Mouse (Mus musculus): ENCODE measurements at regions not wholly inside any gene's neighbourhood (a gene's known extent, or its start where the extent isn't known, plus 50 kb on each side); places are given as distances from the start of the nearest gene placed in this dataset.

DNA sequence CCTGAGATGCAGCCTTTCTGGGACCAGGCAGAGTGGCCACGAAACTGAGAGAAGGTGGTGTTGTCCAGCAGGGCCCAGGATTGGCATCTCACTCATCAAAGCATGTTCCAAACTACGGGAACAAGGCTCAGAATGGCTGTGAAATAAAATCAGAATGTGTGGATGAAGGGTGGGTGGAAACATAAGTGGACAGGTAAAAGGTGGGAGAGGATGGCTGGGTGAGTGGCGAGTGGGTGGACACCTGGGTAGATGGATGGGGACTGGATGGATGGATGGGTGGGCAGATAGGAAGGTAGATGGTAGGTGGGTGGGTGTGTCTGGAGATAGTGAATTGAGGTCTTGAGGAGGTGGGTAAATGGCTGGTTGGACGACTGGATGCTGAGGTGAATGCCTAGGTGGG lies 93.6 kb downstream of the Cstad start:
- Histone ChIP-seq H3K36me3 (ENCODE audit: control insufficient read depth, insufficient read depth, low read length) (no peaks in the 10 kb centered on the region), H3K9ac (ENCODE audit: low read depth, low read length) (no peak overlapping the region), H3K27ac (ENCODE audit: low read depth, low read length) (no peak overlapping the region), H3K4me3 (ENCODE audit: low read depth, low read length) (no peak overlapping the region), H3K4me2 (replicated peaks; ENCODE audit: low read depth, low read length) (no peak overlapping the region), H3K27me3 (ENCODE audit: control insufficient read depth, insufficient read depth, low read length) (no peaks in the 10 kb centered on the region), H3K9me3 (ENCODE audit: control insufficient read depth, low read length) (no peaks in the 10 kb centered on the region), H3K4me1 (replicated peaks; ENCODE audit: control insufficient read depth, insufficient read depth, low read length) (peaks cover 30% of the 10 kb centered on the region)
- WGBS, result 78% methylated on average over 4 of the region's 4 CpGs
- ATAC-seq (ENCODE audit: low FRiP score) (no peak), DNase-seq (ENCODE audit: low spot score) (no peak)

DNA sequence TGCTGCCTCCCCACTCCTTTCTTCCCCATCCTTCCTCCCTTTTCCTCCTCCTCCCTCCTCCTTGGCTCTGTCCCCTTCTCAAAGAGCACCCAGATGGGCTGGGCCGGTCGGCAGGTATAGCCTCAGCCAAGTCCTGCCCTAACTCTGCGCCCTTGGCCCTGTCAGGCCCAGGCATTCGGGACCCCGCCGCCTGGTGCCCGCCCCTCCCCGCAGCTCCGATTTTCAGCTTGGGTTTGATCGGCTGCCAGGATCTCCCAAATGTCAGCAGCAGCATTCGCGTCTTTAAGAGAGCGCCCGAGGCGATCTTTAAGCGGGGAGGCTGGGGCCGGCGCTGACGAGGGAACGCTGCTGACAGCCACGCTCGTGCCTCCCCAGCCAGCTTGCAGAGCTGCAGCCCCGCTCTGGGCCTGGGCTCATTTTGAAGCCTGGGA lies 92.3 kb downstream of the Cstad start:
- ATAC-seq (ENCODE audit: low FRiP score) (0 out of 2 replicates have a peak, but pooled peaks have one; percentile 13), DNase-seq (ENCODE audit: low spot score) (peak; percentile 64)
- H3K27ac ChIP-seq (ENCODE audit: low read depth, low read length), result peak overlapping the region; percentile 75
- H3K4me2 ChIP-seq (replicated peaks; ENCODE audit: low read depth, low read length), result no peak overlapping the region
- H3K4me3 ChIP-seq (ENCODE audit: low read depth, low read length), result no peak overlapping the region
- 2% methylated on average over 23 of the region's 23 CpGs for WGBS
- no peaks in the 10 kb centered on the region for H3K36me3 ChIP-seq (ENCODE audit: control insufficient read depth, insufficient read depth, low read length)
- H3K4me1 ChIP-seq (replicated peaks; ENCODE audit: control insufficient read depth, insufficient read depth, low read length), result peaks cover 29% of the 10 kb centered on the region
- no peaks in the 10 kb centered on the region for H3K9me3 ChIP-seq (ENCODE audit: control insufficient read depth, low read length)
- H3K9ac ChIP-seq (ENCODE audit: low read depth, low read length), result peak overlapping the region; percentile 54
- H3K27me3 ChIP-seq (ENCODE audit: control insufficient read depth, insufficient read depth, low read length), result no peaks in the 10 kb centered on the region

DNA sequence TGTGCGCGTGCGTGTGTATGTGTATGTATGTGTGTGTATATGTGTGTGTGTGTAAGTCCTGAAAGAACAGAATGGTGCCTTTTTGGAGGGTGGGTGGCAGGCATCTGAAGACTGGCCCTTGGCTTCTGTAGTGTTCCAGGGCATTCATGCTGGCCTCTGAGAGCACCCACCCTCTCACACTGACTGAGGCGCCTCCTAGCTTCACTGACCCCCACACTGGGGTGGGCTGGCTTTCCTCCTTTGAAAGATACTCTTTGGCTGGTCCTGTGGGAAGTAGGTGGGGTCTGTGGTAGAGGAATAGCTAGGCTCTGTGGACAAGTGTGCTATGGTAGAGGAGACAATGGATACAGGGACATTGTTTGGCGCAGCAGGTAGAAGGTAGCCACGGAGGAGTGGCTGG lies 91.5 kb downstream of the Cstad start:
- no peak overlapping the region for H3K4me3 ChIP-seq (ENCODE audit: low read depth, low read length)
- H3K9ac ChIP-seq (ENCODE audit: low read depth, low read length), result peak overlapping the region; percentile 54; the same call in 1 of the 2 replicates
- H3K36me3 ChIP-seq (ENCODE audit: control insufficient read depth, insufficient read depth, low read length), result no peaks in the 10 kb centered on the region
- ATAC-seq (ENCODE audit: low FRiP score), result no peak
- no peak overlapping the region for H3K4me2 ChIP-seq (replicated peaks; ENCODE audit: low read depth, low read length)
- no peaks in the 10 kb centered on the region for H3K9me3 ChIP-seq (ENCODE audit: control insufficient read depth, low read length)
- peak overlapping the region; percentile 75; the same call in 1 of the 2 replicates for H3K27ac ChIP-seq (ENCODE audit: low read depth, low read length)
- H3K27me3 ChIP-seq (ENCODE audit: control insufficient read depth, insufficient read depth, low read length), result no peaks in the 10 kb centered on the region
- H3K4me1 ChIP-seq (replicated peaks; ENCODE audit: control insufficient read depth, insufficient read depth, low read length), result peaks cover 22% of the 10 kb centered on the region; the same call in 1 of the 2 replicates
- DNase-seq (ENCODE audit: low spot score), result no peak
- 77% methylated on average over 6 of the region's 6 CpGs for WGBS

DNA sequence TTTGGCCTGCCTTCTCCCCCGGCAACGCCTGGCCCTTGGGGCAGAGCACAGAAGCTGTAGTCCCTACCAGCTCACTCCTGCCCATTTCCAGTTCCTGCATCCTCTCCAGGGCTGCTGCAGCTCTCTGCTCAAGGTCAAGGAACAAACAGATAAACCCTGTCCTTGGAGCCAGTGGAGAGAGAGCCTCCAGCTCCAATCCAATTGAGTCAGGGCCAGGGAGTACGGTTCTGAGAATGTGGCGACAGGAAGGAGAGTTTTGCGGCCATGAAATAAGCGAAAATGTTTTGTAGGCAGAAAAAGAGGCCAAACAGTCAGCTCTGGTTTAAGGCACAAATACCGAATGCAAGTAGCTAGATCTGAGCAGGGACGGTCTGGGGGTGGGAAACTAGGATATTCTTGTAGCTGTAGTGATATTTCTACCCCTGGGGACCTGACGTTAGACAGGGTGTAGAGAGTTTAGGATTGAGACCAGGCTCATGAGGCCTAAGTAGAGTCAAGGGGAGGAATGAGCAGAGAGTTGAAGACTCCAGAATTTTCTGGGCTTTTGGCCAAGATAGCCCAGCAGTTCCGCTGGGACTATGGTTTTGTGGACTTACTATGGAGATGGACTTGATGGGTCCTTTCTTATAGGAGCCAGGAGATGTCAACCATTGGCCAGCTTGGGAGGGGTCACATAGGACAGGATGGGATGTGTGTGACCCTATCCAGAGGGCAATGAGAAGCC lies 90.5 kb downstream of the Cstad start:
- Histone ChIP-seq H3K36me3 (ENCODE audit: control insufficient read depth, insufficient read depth, low read length) (no peaks in the 10 kb centered on the region), H3K27ac (ENCODE audit: low read depth, low read length) (no peak overlapping the region; the same call in 1 of the 2 replicates), H3K4me1 (replicated peaks; ENCODE audit: control insufficient read depth, insufficient read depth, low read length) (peaks cover 17% of the 10 kb centered on the region; the same call in 1 of the 2 replicates), H3K4me3 (ENCODE audit: low read depth, low read length) (no peak overlapping the region), H3K4me2 (replicated peaks; ENCODE audit: low read depth, low read length) (no peak overlapping the region), H3K27me3 (ENCODE audit: control insufficient read depth, insufficient read depth, low read length) (no peaks in the 10 kb centered on the region), H3K9ac (ENCODE audit: low read depth, low read length) (0 out of 2 replicates have a peak overlapping the region, but pooled peaks have one; percentile 28), H3K9me3 (ENCODE audit: control insufficient read depth, low read length) (no peaks in the 10 kb centered on the region)
- no peak for ATAC-seq (ENCODE audit: low FRiP score)
- no peak for DNase-seq (ENCODE audit: low spot score)
- WGBS, result 83% methylated on average over 10 of the region's 10 CpGs

DNA sequence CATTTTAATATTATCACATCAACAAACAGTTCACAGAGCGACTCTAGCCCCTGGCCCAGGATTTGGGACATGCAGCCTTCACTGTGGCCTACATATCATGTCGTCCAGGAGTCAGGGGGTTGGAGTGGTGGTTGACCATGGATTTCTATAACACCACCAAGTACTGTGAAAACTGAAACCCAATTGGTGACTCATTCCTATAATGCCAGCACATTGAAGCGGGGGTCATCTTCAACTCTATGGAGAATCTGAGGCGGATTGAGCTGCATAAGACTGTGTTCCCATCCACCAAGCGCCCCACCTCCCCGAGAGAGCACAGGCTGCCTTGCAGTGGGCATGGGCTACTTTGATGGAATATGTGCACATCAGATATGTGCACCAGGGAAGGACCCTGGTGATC lies 89.6 kb downstream of the Cstad start:
- no peak for DNase-seq (ENCODE audit: low spot score)
- H3K36me3 ChIP-seq (ENCODE audit: control insufficient read depth, insufficient read depth, low read length), result no peaks in the 10 kb centered on the region
- 87% methylated on average over 6 of the region's 6 CpGs for WGBS
- H3K27me3 ChIP-seq (ENCODE audit: control insufficient read depth, insufficient read depth, low read length), result no peaks in the 10 kb centered on the region
- H3K4me1 ChIP-seq (replicated peaks; ENCODE audit: control insufficient read depth, insufficient read depth, low read length), result peaks cover 16% of the 10 kb centered on the region; the same call in 1 of the 2 replicates
- no peak overlapping the region; the same call in 1 of the 2 replicates for H3K27ac ChIP-seq (ENCODE audit: low read depth, low read length)
- no peak overlapping the region for H3K4me3 ChIP-seq (ENCODE audit: low read depth, low read length)
- no peak overlapping the region for H3K4me2 ChIP-seq (replicated peaks; ENCODE audit: low read depth, low read length)
- no peaks in the 10 kb centered on the region for H3K9me3 ChIP-seq (ENCODE audit: control insufficient read depth, low read length)
- no peak overlapping the region for H3K9ac ChIP-seq (ENCODE audit: low read depth, low read length)
- ATAC-seq (ENCODE audit: low FRiP score), result no peak

DNA sequence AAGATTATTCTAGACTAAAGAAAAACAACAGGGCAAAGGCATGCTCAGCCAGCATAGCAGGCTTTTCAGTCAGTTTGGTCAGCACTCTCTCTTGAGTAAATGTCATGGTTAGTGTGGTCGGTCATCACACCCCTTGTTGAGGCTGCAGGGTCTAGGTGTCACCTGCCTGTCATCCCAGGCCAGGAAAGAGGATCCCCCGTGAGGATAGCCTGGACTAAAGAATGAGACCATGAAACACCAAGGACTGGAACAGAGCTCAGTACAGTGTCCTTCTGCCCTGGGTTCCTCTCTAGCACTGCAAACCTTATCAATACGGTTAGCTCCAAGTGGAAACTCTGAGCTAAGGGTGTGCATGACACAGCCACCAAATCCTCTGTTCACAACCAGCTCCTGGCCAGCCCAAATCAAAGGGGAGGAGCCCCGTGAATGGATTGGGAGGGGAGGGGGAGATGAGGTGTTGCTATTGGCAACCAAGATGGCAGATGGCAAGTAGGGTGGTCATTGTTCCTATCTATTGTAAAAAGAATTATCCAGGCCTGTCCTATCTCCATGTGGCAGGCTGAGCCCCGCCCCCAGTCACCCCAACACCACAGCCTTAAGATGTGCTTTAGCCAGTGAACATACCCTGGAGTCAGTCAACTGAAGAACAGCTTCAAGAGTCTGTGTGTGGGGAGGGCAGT lies 87.4 kb downstream of the Cstad start:
- peak; percentile 70 for ATAC-seq (ENCODE audit: low FRiP score)
- peak; percentile 73 for DNase-seq (ENCODE audit: low spot score)
- Histone ChIP-seq H3K4me2 (replicated peaks; ENCODE audit: low read depth, low read length) (no peak overlapping the region), H3K27me3 (ENCODE audit: control insufficient read depth, insufficient read depth, low read length) (no peaks in the 10 kb centered on the region), H3K9me3 (ENCODE audit: control insufficient read depth, low read length) (no peaks in the 10 kb centered on the region), H3K27ac (ENCODE audit: low read depth, low read length) (peak overlapping the region; percentile 74), H3K4me1 (replicated peaks; ENCODE audit: control insufficient read depth, insufficient read depth, low read length) (peaks cover 20% of the 10 kb centered on the region), H3K9ac (ENCODE audit: low read depth, low read length) (no peak overlapping the region), H3K36me3 (ENCODE audit: control insufficient read depth, insufficient read depth, low read length) (no peaks in the 10 kb centered on the region), H3K4me3 (ENCODE audit: low read depth, low read length) (no peak overlapping the region)
- 42% methylated on average over 5 of the region's 5 CpGs for WGBS

DNA sequence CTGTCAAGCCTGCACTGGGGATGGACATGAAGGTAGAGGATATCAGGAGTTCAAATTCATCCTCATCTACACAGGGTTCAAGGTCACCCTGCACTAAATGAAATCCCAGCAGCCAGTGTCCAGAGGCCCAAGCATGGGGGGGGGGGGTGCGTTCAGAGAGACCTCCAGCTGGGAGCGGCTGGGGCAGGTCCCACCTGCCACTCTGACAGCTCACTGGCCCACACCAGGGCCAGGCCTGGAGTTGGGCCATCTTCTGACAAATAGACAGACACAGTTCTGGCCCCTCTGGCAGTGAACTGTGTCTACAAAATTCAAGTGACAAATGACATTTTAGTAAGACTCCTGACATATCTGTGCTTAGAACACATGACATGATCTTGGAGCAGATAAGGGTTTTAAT lies 86.8 kb downstream of the Cstad start:
- DNase-seq (ENCODE audit: low spot score) (no peak), ATAC-seq (ENCODE audit: low FRiP score) (no peak)
- Histone ChIP-seq H3K27me3 (ENCODE audit: control insufficient read depth, insufficient read depth, low read length) (no peaks in the 10 kb centered on the region), H3K4me1 (replicated peaks; ENCODE audit: control insufficient read depth, insufficient read depth, low read length) (peaks cover 18% of the 10 kb centered on the region), H3K9me3 (ENCODE audit: control insufficient read depth, low read length) (no peaks in the 10 kb centered on the region), H3K27ac (ENCODE audit: low read depth, low read length) (peak overlapping the region; percentile 74; the same call in 1 of the 2 replicates), H3K4me3 (ENCODE audit: low read depth, low read length) (no peak overlapping the region), H3K36me3 (ENCODE audit: control insufficient read depth, insufficient read depth, low read length) (no peaks in the 10 kb centered on the region), H3K4me2 (replicated peaks; ENCODE audit: low read depth, low read length) (no peak overlapping the region), H3K9ac (ENCODE audit: low read depth, low read length) (no peak overlapping the region)
- 51% methylated on average over 2 of the region's 2 CpGs for WGBS

DNA sequence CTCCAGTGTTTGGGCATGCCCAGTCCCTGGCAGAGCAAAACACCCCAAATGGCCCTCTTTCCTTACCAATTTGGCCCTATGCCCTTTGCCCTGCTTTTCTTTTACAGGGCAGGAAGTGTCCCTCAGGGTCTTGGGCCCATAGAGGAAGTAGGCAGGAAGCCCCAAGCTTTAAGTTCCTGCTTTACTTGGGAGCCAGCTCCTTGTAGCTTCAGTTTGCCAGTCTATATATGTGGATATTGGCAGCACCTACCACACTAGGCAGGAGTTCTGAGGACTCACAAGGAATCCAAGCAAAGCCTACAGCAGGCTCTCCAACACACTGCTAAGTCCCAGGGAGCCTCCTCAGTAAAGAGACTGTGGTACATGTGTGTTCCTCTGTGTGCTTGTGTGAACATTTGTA lies 84.2 kb downstream of the Cstad start:
- Histone ChIP-seq H3K27ac (ENCODE audit: low read depth, low read length) (no peak overlapping the region), H3K9me3 (ENCODE audit: control insufficient read depth, low read length) (no peaks in the 10 kb centered on the region), H3K36me3 (ENCODE audit: control insufficient read depth, insufficient read depth, low read length) (no peaks in the 10 kb centered on the region), H3K9ac (ENCODE audit: low read depth, low read length) (no peak overlapping the region), H3K4me1 (replicated peaks; ENCODE audit: control insufficient read depth, insufficient read depth, low read length) (peaks cover 23% of the 10 kb centered on the region), H3K4me3 (ENCODE audit: low read depth, low read length) (no peak overlapping the region), H3K27me3 (ENCODE audit: control insufficient read depth, insufficient read depth, low read length) (no peaks in the 10 kb centered on the region), H3K4me2 (replicated peaks; ENCODE audit: low read depth, low read length) (no peak overlapping the region)
- ATAC-seq (ENCODE audit: low FRiP score), result no peak
- DNase-seq (ENCODE audit: low spot score), result no peak

DNA sequence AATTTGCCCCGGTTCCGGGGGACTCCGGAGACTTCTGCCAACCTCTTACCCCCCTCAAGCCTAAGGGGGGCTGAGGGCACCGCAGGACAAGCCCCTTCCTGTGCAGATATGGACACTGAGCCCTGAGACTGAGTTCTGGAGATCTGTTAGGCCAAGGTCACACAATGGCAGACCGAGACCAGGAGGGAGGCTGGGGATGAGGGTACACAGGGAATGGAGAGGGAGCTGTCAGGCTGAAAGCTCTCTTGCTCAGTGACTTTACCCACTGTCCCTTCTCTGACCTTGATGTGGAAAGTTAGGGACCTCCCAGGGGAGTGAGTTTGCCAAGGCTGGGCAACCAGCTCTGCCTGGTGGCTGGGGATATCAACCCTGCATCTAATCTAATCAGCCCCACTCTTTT lies 82.7 kb downstream of the Cstad start:
- H3K4me1 ChIP-seq (replicated peaks; ENCODE audit: control insufficient read depth, insufficient read depth, low read length), result peaks cover 18% of the 10 kb centered on the region
- no peaks in the 10 kb centered on the region for H3K27me3 ChIP-seq (ENCODE audit: control insufficient read depth, insufficient read depth, low read length)
- H3K27ac ChIP-seq (ENCODE audit: low read depth, low read length), result peak overlapping the region; percentile 92
- no peak for DNase-seq (ENCODE audit: low spot score)
- H3K9ac ChIP-seq (ENCODE audit: low read depth, low read length), result peak overlapping the region; percentile 69
- no peak for ATAC-seq (ENCODE audit: low FRiP score)
- H3K36me3 ChIP-seq (ENCODE audit: control insufficient read depth, insufficient read depth, low read length), result no peaks in the 10 kb centered on the region
- peak overlapping the region; percentile 30 for H3K4me3 ChIP-seq (ENCODE audit: low read depth, low read length)
- peak overlapping the region; percentile 63 for H3K4me2 ChIP-seq (replicated peaks; ENCODE audit: low read depth, low read length)
- 10% methylated on average over 5 of the region's 5 CpGs for WGBS
- H3K9me3 ChIP-seq (ENCODE audit: control insufficient read depth, low read length), result no peaks in the 10 kb centered on the region
